Mouse (Mus musculus): ENCODE measurements around the gene Elmsan1. TPM values are rescaled to one million over a fixed set of nuclear protein-coding genes. Genes with fewer than 3 reads are reported as not detected.

The Elmsan1 gene
- polyA plus RNA-seq, 1 experiment, result 25.9 TPM

GRCm38 (mm10) chr12:84175659-84176061 is 43.0 kb downstream of the Elmsan1 start:
- under 1% methylated on average over 20 of the region's 20 CpGs for WGBS
- peaks cover 30% of the 10 kb centered on the region for H3K36me3 ChIP-seq (ENCODE audit: control insufficient read depth, insufficient read depth, low read length)
- TF ChIP-seq POLR2A (IDR thresholded peaks at IDR 0.05; ENCODE audit: low read depth, low read length) (0 out of 2 replicates have a peak, but pooled peaks have one; percentile 37), CTCF (IDR thresholded peaks at IDR 0.05; ENCODE audit: extremely low read depth, insufficient read length, insufficient replicate concordance, low read depth, low read length) (no peak)
- peaks cover 67% of the 10 kb centered on the region for H3K4me1 ChIP-seq (ENCODE audit: control insufficient read depth, insufficient read depth, insufficient read length, low read length)
- no peaks in the 10 kb centered on the region for H3K27me3 ChIP-seq (ENCODE audit: control insufficient read depth, insufficient read depth, low read length)
- peak overlapping the region; percentile 51 for H3K4me3 ChIP-seq (ENCODE audit: low read depth, low read length)
- H3K27ac ChIP-seq (ENCODE audit: insufficient read depth, low read depth, low read length), result peak overlapping the region; percentile 97

- H3K4me3 ChIP-seq (ENCODE audit: low read depth, low read length), result peak overlapping the region; percentile 17; the same call in 1 of the 2 replicates
- no peaks in the 10 kb centered on the region for H3K27me3 ChIP-seq (ENCODE audit: control insufficient read depth, insufficient read depth, low read length)
- H3K4me1 ChIP-seq (ENCODE audit: control insufficient read depth, insufficient read depth, insufficient read length, low read length), result peaks cover 61% of the 10 kb centered on the region
- peaks cover 32% of the 10 kb centered on the region for H3K36me3 ChIP-seq (ENCODE audit: control insufficient read depth, insufficient read depth, low read length)
- WGBS, result 12% methylated on average over 6 of the region's 6 CpGs
- TF ChIP-seq CTCF (IDR thresholded peaks at IDR 0.05; ENCODE audit: extremely low read depth, insufficient read length, insufficient replicate concordance, low read depth, low read length), result no peak
- TF ChIP-seq POLR2A (IDR thresholded peaks at IDR 0.05; ENCODE audit: low read depth, low read length), result no peak; the same call in 1 of the 2 replicates
- H3K27ac ChIP-seq (ENCODE audit: insufficient read depth, low read depth, low read length), result peak overlapping the region; percentile 97
Observed at GRCm38 (mm10) chr12:84174871-84175270, 43.8 kb downstream of the Elmsan1 start.

GRCm38 (mm10) chr12:84174190-84174811 is 44.4 kb downstream of the Elmsan1 start:
- Histone ChIP-seq H3K27me3 (ENCODE audit: control insufficient read depth, insufficient read depth, low read length) (no peaks in the 10 kb centered on the region), H3K4me3 (ENCODE audit: low read depth, low read length) (peak overlapping the region; percentile 18), H3K27ac (ENCODE audit: insufficient read depth, low read depth, low read length) (peak overlapping the region; percentile 97), H3K4me1 (ENCODE audit: control insufficient read depth, insufficient read depth, insufficient read length, low read length) (peaks cover 58% of the 10 kb centered on the region), H3K36me3 (ENCODE audit: control insufficient read depth, insufficient read depth, low read length) (peaks cover 32% of the 10 kb centered on the region)
- 23% methylated on average over 9 of the region's 9 CpGs for WGBS
- TF ChIP-seq POLR2A (IDR thresholded peaks at IDR 0.05; ENCODE audit: low read depth, low read length), result no peak
- TF ChIP-seq CTCF (IDR thresholded peaks at IDR 0.05; ENCODE audit: extremely low read depth, insufficient read length, insufficient replicate concordance, low read depth, low read length), result no peak

- 65% methylated on average over 13 of the region's 13 CpGs for WGBS
- Histone ChIP-seq H3K27ac (ENCODE audit: insufficient read depth, low read depth, low read length) (peak overlapping the region; percentile 97), H3K36me3 (ENCODE audit: control insufficient read depth, insufficient read depth, low read length) (peaks cover 33% of the 10 kb centered on the region), H3K4me1 (ENCODE audit: control insufficient read depth, insufficient read depth, insufficient read length, low read length) (peaks cover 50% of the 10 kb centered on the region), H3K27me3 (ENCODE audit: control insufficient read depth, insufficient read depth, low read length) (no peaks in the 10 kb centered on the region), H3K4me3 (ENCODE audit: low read depth, low read length) (peak overlapping the region; percentile 18; the same call in 1 of the 2 replicates)
- no peak for TF ChIP-seq CTCF (IDR thresholded peaks at IDR 0.05; ENCODE audit: extremely low read depth, insufficient read length, insufficient replicate concordance, low read depth, low read length)
- no peak for TF ChIP-seq POLR2A (IDR thresholded peaks at IDR 0.05; ENCODE audit: low read depth, low read length)
Observed at GRCm38 (mm10) chr12:84173309-84173915, 45.3 kb downstream of the Elmsan1 start.

GRCm38 (mm10) chr12:84172862-84173261 is 45.8 kb downstream of the Elmsan1 start:
- H3K27ac ChIP-seq (ENCODE audit: insufficient read depth, low read depth, low read length), result no peak overlapping the region
- peaks cover 44% of the 10 kb centered on the region for H3K4me1 ChIP-seq (ENCODE audit: control insufficient read depth, insufficient read depth, insufficient read length, low read length)
- no peak for TF ChIP-seq POLR2A (IDR thresholded peaks at IDR 0.05; ENCODE audit: low read depth, low read length)
- no peak for TF ChIP-seq CTCF (IDR thresholded peaks at IDR 0.05; ENCODE audit: extremely low read depth, insufficient read length, insufficient replicate concordance, low read depth, low read length)
- no peaks in the 10 kb centered on the region for H3K27me3 ChIP-seq (ENCODE audit: control insufficient read depth, insufficient read depth, low read length)
- H3K4me3 ChIP-seq (ENCODE audit: low read depth, low read length), result no peak overlapping the region
- WGBS, result 89% methylated on average over 17 of the region's 17 CpGs
- H3K36me3 ChIP-seq (ENCODE audit: control insufficient read depth, insufficient read depth, low read length), result peaks cover 36% of the 10 kb centered on the region

- TF ChIP-seq POLR2A (IDR thresholded peaks at IDR 0.05; ENCODE audit: low read depth, low read length) (no peak), CTCF (IDR thresholded peaks at IDR 0.05; ENCODE audit: extremely low read depth, insufficient read length, insufficient replicate concordance, low read depth, low read length) (no peak)
- Histone ChIP-seq H3K4me3 (ENCODE audit: low read depth, low read length) (no peak overlapping the region), H3K27ac (ENCODE audit: insufficient read depth, low read depth, low read length) (no peak overlapping the region), H3K27me3 (ENCODE audit: control insufficient read depth, insufficient read depth, low read length) (no peaks in the 10 kb centered on the region), H3K36me3 (ENCODE audit: control insufficient read depth, insufficient read depth, low read length) (peaks cover 41% of the 10 kb centered on the region), H3K4me1 (ENCODE audit: control insufficient read depth, insufficient read depth, insufficient read length, low read length) (peaks cover 38% of the 10 kb centered on the region)
- 88% methylated on average over 3 of the region's 3 CpGs for WGBS
Observed at GRCm38 (mm10) chr12:84172216-84172615, 46.5 kb downstream of the Elmsan1 start.

- 79% methylated on average over 10 of the region's 10 CpGs for WGBS
- peaks cover 26% of the 10 kb centered on the region for H3K4me1 ChIP-seq (ENCODE audit: control insufficient read depth, insufficient read depth, insufficient read length, low read length)
- H3K4me3 ChIP-seq (ENCODE audit: low read depth, low read length), result no peak overlapping the region
- no peak overlapping the region for H3K27ac ChIP-seq (ENCODE audit: insufficient read depth, low read depth, low read length)
- peaks cover 43% of the 10 kb centered on the region for H3K36me3 ChIP-seq (ENCODE audit: control insufficient read depth, insufficient read depth, low read length)
- no peaks in the 10 kb centered on the region for H3K27me3 ChIP-seq (ENCODE audit: control insufficient read depth, insufficient read depth, low read length)
- TF ChIP-seq CTCF (IDR thresholded peaks at IDR 0.05; ENCODE audit: extremely low read depth, insufficient read length, insufficient replicate concordance, low read depth, low read length), result no peak
- TF ChIP-seq POLR2A (IDR thresholded peaks at IDR 0.05; ENCODE audit: low read depth, low read length), result no peak
Observed at GRCm38 (mm10) chr12:84170610-84171009, 48.1 kb downstream of the Elmsan1 start.
